Mouse (Mus musculus): Measurements from ENCODE around the gene Magi2. TPM values are rescaled to one million over a fixed set of nuclear protein-coding genes. Genes with fewer than 3 reads are reported as not detected.

Gene Magi2
- polyA plus RNA-seq, 2 experiments, result 0.08 to 0.15 TPM

DNA sequence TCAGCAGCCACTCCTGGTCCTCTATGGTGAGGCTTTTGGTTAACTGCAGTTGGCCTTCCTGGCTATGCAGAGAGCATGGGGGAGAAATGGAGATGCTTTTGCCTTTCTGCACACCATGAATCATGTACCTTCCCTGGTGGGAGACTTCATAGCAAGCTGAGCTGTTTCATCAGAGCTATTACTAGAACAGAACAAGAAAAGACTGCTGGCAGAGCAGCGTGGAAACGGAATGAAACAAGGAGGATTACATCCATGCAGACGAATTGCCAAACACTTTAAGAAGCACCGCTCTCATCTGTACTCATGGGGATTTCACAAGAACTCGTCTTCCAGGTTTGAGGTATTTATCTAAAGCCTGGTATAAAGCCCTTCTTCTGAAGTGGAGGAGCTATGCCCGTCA, 95.7 kb downstream of the Magi2 start:
- H3K27ac ChIP-seq, result no peak overlapping the region
- H3K36me3 ChIP-seq (replicated peaks; ENCODE audit: control insufficient read depth, insufficient read depth, low read depth), result no peaks in the 10 kb centered on the region
- no peak for TF ChIP-seq CTCF (IDR thresholded peaks at IDR 0.05; ENCODE audit: low read depth)
- TF ChIP-seq EP300 (IDR thresholded peaks at IDR 0.05; ENCODE audit: low read depth), result no peak
- H3K4me1 ChIP-seq (replicated peaks; ENCODE audit: control insufficient read depth in 2 of 2, insufficient read depth in 2 of 2, low read length in 1 of 2), result no peaks in the 10 kb centered on the region
- no peaks in the 10 kb centered on the region for H3K9me3 ChIP-seq (ENCODE audit: control insufficient read depth, low read length)
- H3K4me2 ChIP-seq (ENCODE audit: low read depth), result no peak overlapping the region
- no peak overlapping the region for H3K9ac ChIP-seq (replicated peaks)
- no peak overlapping the region for H3K4me3 ChIP-seq (ENCODE audit: insufficient read depth in 1 of 2, low read depth in 2 of 2, low read length in 2 of 2)
- no peak for ATAC-seq (ENCODE audit: insufficient read depth)
- DNase-seq (ENCODE audit: low read depth in 3 of 3, low spot score in 3 of 3), result no peak
- H3K27me3 ChIP-seq (ENCODE audit: control insufficient read depth, insufficient read depth, low read length), result no peaks in the 10 kb centered on the region
- 58% methylated on average over 6 of the region's 6 CpGs for WGBS (ENCODE audit: insufficient replicate concordance)

GRCm38 (mm10) chr5:19337561-19337960, 110.7 kb downstream of the Magi2 start:
- Histone ChIP-seq H3K27ac (no peak overlapping the region), H3K9me3 (ENCODE audit: control insufficient read depth, low read length) (no peaks in the 10 kb centered on the region), H3K4me3 (ENCODE audit: insufficient read depth in 1 of 2, low read depth in 2 of 2, low read length in 2 of 2) (no peak overlapping the region), H3K36me3 (replicated peaks; ENCODE audit: control insufficient read depth, insufficient read depth, low read depth) (no peaks in the 10 kb centered on the region), H3K9ac (replicated peaks) (no peak overlapping the region), H3K27me3 (ENCODE audit: control insufficient read depth, insufficient read depth, low read length) (no peaks in the 10 kb centered on the region), H3K4me1 (replicated peaks; ENCODE audit: control insufficient read depth in 2 of 2, insufficient read depth in 2 of 2, low read length in 1 of 2) (no peaks in the 10 kb centered on the region), H3K4me2 (ENCODE audit: low read depth) (no peak overlapping the region)
- ATAC-seq (ENCODE audit: insufficient read depth) (no peak), DNase-seq (ENCODE audit: low read depth in 3 of 3, low spot score in 3 of 3) (no peak)
- TF ChIP-seq EP300 (IDR thresholded peaks at IDR 0.05; ENCODE audit: low read depth) (no peak), CTCF (IDR thresholded peaks at IDR 0.05; ENCODE audit: low read depth) (no peak)
- 50% methylated on average over 2 of the region's 2 CpGs for WGBS (ENCODE audit: insufficient replicate concordance)

DNA sequence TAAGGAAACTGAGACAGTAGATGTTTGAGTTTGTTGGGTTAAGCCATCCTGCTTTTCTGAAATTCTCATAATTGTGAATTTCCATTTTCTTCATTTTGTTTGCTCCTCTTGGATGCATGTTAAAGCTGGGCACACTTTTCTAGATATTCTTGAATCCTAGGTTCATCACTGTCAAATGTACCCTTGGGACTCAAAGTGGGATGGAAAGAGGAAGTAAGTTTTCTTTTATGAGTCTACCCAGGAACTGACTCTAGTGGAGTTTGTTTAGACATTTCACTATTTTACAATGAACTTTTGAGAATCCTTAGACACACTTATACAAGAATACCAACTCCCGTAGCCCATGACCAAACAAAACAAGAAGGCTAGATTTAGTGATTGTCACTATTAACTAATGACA, 141.3 kb downstream of the Magi2 start:
- no peak overlapping the region for H3K27ac ChIP-seq
- no peak for TF ChIP-seq CTCF (IDR thresholded peaks at IDR 0.05; ENCODE audit: low read depth)
- TF ChIP-seq EP300 (IDR thresholded peaks at IDR 0.05; ENCODE audit: low read depth), result no peak
- H3K4me3 ChIP-seq (ENCODE audit: insufficient read depth in 1 of 2, low read depth in 2 of 2, low read length in 2 of 2), result no peak overlapping the region
- no peaks in the 10 kb centered on the region for H3K9me3 ChIP-seq (ENCODE audit: control insufficient read depth, low read length)
- DNase-seq (ENCODE audit: low read depth in 3 of 3, low spot score in 3 of 3) (no peak), ATAC-seq (ENCODE audit: insufficient read depth) (no peak)
- no peaks in the 10 kb centered on the region for H3K36me3 ChIP-seq (replicated peaks; ENCODE audit: control insufficient read depth, insufficient read depth, low read depth)
- 60% methylated on average over 1 of the region's 1 CpGs for WGBS (ENCODE audit: insufficient replicate concordance)
- H3K4me2 ChIP-seq (ENCODE audit: low read depth), result no peak overlapping the region
- no peaks in the 10 kb centered on the region for H3K4me1 ChIP-seq (replicated peaks; ENCODE audit: control insufficient read depth in 2 of 2, insufficient read depth in 2 of 2, low read length in 1 of 2)
- no peaks in the 10 kb centered on the region for H3K27me3 ChIP-seq (ENCODE audit: control insufficient read depth, insufficient read depth, low read length)
- no peak overlapping the region for H3K9ac ChIP-seq (replicated peaks)

- Histone ChIP-seq H3K4me3 (ENCODE audit: insufficient read depth in 1 of 2, low read depth in 2 of 2, low read length in 2 of 2) (no peak overlapping the region), H3K36me3 (replicated peaks; ENCODE audit: control insufficient read depth, insufficient read depth, low read depth) (no peaks in the 10 kb centered on the region), H3K27ac (no peak overlapping the region), H3K27me3 (ENCODE audit: control insufficient read depth, insufficient read depth, low read length) (no peaks in the 10 kb centered on the region), H3K4me1 (replicated peaks; ENCODE audit: control insufficient read depth in 2 of 2, insufficient read depth in 2 of 2, low read length in 1 of 2) (no peaks in the 10 kb centered on the region), H3K9ac (replicated peaks) (no peak overlapping the region), H3K4me2 (ENCODE audit: low read depth) (no peak overlapping the region), H3K9me3 (ENCODE audit: control insufficient read depth, low read length) (no peaks in the 10 kb centered on the region)
- ATAC-seq (ENCODE audit: insufficient read depth) (no peak), DNase-seq (ENCODE audit: low read depth in 3 of 3, low spot score in 3 of 3) (no peak)
- 46% methylated on average over 3 of the region's 3 CpGs for WGBS (ENCODE audit: insufficient replicate concordance)
- TF ChIP-seq EP300 (IDR thresholded peaks at IDR 0.05; ENCODE audit: low read depth) (no peak), CTCF (IDR thresholded peaks at IDR 0.05; ENCODE audit: low read depth) (no peak)
Measured at GRCm38 (mm10) chr5:19395876-19396275, 169.0 kb downstream of the Magi2 start.

DNA sequence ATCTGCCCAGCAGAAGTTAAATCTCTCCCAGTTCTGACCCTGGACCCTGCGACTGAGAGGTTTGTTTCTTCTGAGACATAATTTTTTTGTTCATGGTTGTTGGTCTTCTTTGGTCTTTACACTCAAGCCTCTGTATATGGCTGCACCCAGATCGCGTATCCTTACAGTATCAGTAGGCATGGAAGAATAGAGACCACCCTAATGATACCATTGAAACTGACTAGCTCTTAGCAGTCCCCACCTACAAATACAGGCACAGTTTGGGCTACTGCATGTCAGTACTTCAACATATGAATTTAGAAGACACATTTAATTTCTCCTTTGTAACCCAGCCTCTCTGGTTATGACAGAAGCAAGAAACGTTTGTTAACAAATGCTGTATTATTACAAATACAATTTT, 173.5 kb downstream of the Magi2 start:
- WGBS (ENCODE audit: insufficient replicate concordance), result 56% methylated on average over 4 of the region's 4 CpGs
- H3K27ac ChIP-seq, result no peak overlapping the region
- TF ChIP-seq EP300 (IDR thresholded peaks at IDR 0.05; ENCODE audit: low read depth), result no peak
- TF ChIP-seq CTCF (IDR thresholded peaks at IDR 0.05; ENCODE audit: low read depth), result no peak

More for the DNA sequence above, 173.5 kb downstream of the Magi2 start:
- H3K9me3 ChIP-seq (ENCODE audit: control insufficient read depth, low read length), result no peaks in the 10 kb centered on the region
- ATAC-seq (ENCODE audit: insufficient read depth), result no peak
- H3K27me3 ChIP-seq (ENCODE audit: control insufficient read depth, insufficient read depth, low read length), result no peaks in the 10 kb centered on the region
- DNase-seq (ENCODE audit: low read depth in 3 of 3, low spot score in 3 of 3), result no peak
- H3K4me3 ChIP-seq (ENCODE audit: insufficient read depth in 1 of 2, low read depth in 2 of 2, low read length in 2 of 2), result no peak overlapping the region
- H3K9ac ChIP-seq (replicated peaks), result no peak overlapping the region
- no peaks in the 10 kb centered on the region for H3K4me1 ChIP-seq (replicated peaks; ENCODE audit: control insufficient read depth in 2 of 2, insufficient read depth in 2 of 2, low read length in 1 of 2)
- no peaks in the 10 kb centered on the region for H3K36me3 ChIP-seq (replicated peaks; ENCODE audit: control insufficient read depth, insufficient read depth, low read depth)
- H3K4me2 ChIP-seq (ENCODE audit: low read depth), result no peak overlapping the region
